Mouse (Mus musculus) forebrain, embryonic 15.5 days (tissue): Measurements from ENCODE around the gene Ajm1. TPM values are rescaled to one million over a fixed set of nuclear protein-coding genes. Genes with fewer than 3 reads are reported as not detected.

Source experiments
- ATAC-seq: fragments of 200-750 bp; cut with Nextera tagmentation; replicated peaks from 2 replicates; pipeline ENCODE4 v1.8.0; 2017; ENCODE audit warnings: mild to moderate bottlenecking, moderate TSS enrichment, moderate library complexity
- H3K27ac ChIP-seq: fragments of 300-500 bp; sonication (generic); replicated peaks from 2 replicates; pipeline ENCODE4 v1.5.1; 2015; ENCODE audit warnings: mild to moderate bottlenecking, inconsistent platforms
- H3K27me3 ChIP-seq: fragments of 300-500 bp; sonication (generic); 2 replicates; pipeline ENCODE4 v1.6.1; 2015; ENCODE audit warnings: inconsistent platforms
- H3K36me3 ChIP-seq: fragments of 300-500 bp; sonication (generic); 2 replicates; pipeline ENCODE4 v1.6.1; 2015; ENCODE audit warnings: mild to moderate bottlenecking, inconsistent platforms
- H3K4me1 ChIP-seq: fragments of 300-500 bp; sonication (generic); 2 replicates; pipeline ENCODE4 v1.6.1; 2015; ENCODE audit warnings: inconsistent platforms
- H3K4me2 ChIP-seq: fragments of 300-500 bp; sonication (generic); replicated peaks from 2 replicates; pipeline ENCODE4 v1.6.1; 2015; ENCODE audit warnings: mild to moderate bottlenecking, inconsistent platforms
- H3K4me3 ChIP-seq: fragments of 300-500 bp; sonication (generic); 2 replicates; pipeline ENCODE4 v1.5.1; 2015; ENCODE audit warnings: mild to moderate bottlenecking, inconsistent platforms
- H3K9ac ChIP-seq: fragments of 300-500 bp; sonication (generic); replicated peaks from 2 replicates; pipeline ENCODE4 v1.6.1; 2015; ENCODE audit warnings: mild to moderate bottlenecking, inconsistent platforms
- H3K9me3 ChIP-seq: fragments of 300-500 bp; sonication (generic); 2 replicates; pipeline ENCODE4 v1.6.1; 2016; ENCODE audit warnings: inconsistent platforms
- WGBS: fragments of 180-500 bp; shearing (Covaris S2); methylation state at CpG from one replicate; pipeline ENCODE4 v1.1.7; 2015; ENCODE audit warnings: mixed read lengths; 5-methylcytosine and 5-hydroxymethylcytosine counted together
- polyA plus RNA-seq: library from polyadenylated mRNA; unstranded; fragments of >200 nt; fragmentation: Nextera tagmentation; extraction: Ambion mirVana; gene quantifications from 2 replicates; pipeline ENCODE4 v1.2.1, GENCODE M21; 2015

Ajm1 gene
- polyA plus RNA-seq, 1 experiment from 2014 or later = 5.9 TPM

DNA sequence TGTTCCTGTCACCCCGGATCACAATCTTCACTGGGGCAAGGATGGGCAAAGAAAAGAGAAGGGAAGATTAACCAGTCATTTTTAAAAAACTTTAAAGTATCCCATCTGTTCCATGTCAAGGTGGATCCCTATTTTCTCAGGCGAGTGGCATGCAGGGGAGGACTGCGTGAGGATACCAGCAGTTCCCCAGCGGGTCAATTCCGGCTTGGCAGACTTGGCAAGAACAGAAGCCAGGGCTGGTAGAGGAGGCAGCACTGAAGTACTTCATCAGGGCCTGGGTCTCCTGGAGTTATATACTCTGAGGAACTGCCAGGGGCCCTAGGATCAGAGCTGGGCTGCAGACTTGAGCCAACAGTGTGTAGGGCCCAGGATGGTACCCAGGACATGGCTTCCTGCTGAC, 21.0 kb upstream of the Ajm1 start:
- Histone ChIP-seq H3K4me1 (peaks cover 16% of the 10 kb centered on the region), H3K27ac (no peak overlapping the region), H3K4me3 (no peak overlapping the region), H3K4me2 (no peak overlapping the region), H3K27me3 (no peaks in the 10 kb centered on the region), H3K9ac (no peak overlapping the region), H3K9me3 (no peaks in the 10 kb centered on the region), H3K36me3 (peaks cover 48% of the 10 kb centered on the region)
- ATAC-seq = no peak
- whole genome bisulfite sequencing = 93% methylated on average over 5 of the region's 5 CpGs

DNA sequence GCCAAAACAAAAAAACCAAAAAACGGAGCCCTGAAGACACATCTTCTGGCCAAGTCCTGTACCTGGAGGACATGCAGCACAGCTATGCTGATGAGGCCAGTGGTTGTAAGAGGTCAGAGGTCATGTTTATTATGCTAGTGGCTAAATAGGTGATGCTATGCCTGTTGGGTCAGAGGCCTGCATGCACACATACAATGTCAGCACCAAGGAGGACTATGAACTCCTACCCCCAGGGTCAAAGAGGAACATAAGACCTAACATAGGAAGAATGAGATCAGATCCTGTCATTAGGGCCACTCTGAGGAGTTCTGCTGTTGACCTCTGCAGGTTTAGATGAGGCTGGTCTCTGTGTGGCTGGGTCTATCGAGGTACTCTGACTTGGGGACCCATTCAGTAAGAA, 18.5 kb upstream of the Ajm1 start:
- 81% methylated on average over 2 of the region's 2 CpGs for WGBS
- Histone ChIP-seq H3K4me3 (no peak overlapping the region), H3K27me3 (no peaks in the 10 kb centered on the region)

DNA sequence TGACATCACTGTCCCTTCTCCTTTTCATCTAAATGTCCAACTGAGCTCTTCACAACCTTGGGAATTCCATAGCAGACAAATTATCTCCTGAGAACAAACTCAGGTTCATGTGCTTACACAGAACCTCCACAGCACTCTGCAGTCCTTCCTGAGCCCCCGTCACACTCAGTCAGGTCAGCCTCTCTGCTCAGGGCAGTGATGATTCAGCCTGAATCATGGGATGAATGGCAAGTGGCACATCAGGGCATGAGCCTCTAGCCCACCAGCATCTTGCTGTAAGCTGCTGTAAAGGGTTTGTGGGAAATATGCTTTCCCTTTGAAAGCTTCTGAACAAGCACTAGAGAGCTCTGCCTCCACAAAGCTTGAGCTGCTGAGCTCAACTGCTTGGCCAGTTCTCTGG, 17.2 kb upstream of the Ajm1 start:
- Histone ChIP-seq H3K27me3 (no peaks in the 10 kb centered on the region), H3K36me3 (peaks cover 81% of the 10 kb centered on the region), H3K4me2 (no peak overlapping the region), H3K9ac (no peak overlapping the region), H3K4me1 (no peaks in the 10 kb centered on the region), H3K9me3 (no peaks in the 10 kb centered on the region), H3K27ac (no peak overlapping the region), H3K4me3 (no peak overlapping the region)
- no peak for ATAC-seq
- 100% methylated on average over 1 of the region's 1 CpGs for WGBS

More for the DNA sequence above, 18.5 kb upstream of the Ajm1 start:
- Histone ChIP-seq H3K36me3 (peaks cover 73% of the 10 kb centered on the region), H3K9ac (no peak overlapping the region), H3K4me1 (no peaks in the 10 kb centered on the region), H3K9me3 (no peaks in the 10 kb centered on the region), H3K4me2 (no peak overlapping the region), H3K27ac (no peak overlapping the region)
- ATAC-seq = no peak

DNA sequence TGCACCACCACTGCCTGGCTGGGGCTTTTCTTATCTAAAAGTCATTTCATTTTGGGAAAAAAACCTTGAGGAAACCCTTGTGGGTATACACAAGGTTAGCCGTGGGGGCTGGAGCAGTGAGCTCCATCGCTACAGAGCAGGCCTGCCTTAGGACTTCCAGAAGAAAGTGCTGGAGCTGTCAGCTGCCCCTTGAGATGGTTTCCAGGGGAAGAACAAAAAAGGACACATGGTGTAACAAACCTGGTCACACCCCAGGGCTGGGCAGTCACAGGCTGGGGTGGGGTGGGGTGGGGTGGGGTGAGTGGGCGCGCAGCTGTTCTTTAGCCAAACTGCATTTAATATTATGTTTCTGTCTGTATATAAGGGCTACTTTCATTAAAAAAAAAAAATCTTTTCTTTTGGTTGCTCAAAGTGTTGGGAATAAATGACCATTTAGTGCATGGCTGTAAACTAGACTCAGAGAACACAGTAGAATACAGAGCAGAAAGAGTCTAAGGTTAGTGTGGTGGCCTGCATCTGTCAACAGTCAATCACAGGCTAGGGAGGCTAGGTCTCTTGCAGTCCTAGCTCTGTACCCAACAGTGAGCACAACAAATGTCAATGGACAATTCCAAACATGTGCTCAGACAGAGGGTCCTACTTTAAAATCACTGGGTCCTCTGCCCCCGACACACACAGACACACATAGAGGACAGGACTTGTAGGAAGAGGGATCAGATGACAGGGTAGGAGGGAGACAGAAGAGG, 15.4 kb upstream of the Ajm1 start:
- Histone ChIP-seq H3K9ac (no peak overlapping the region), H3K36me3 (peaks cover 93% of the 10 kb centered on the region), H3K27ac (no peak overlapping the region), H3K4me1 (no peaks in the 10 kb centered on the region), H3K9me3 (no peaks in the 10 kb centered on the region), H3K27me3 (no peaks in the 10 kb centered on the region), H3K4me2 (no peak overlapping the region), H3K4me3 (no peak overlapping the region)
- WGBS = 94% methylated on average over 5 of the region's 5 CpGs
- no peak for ATAC-seq

DNA sequence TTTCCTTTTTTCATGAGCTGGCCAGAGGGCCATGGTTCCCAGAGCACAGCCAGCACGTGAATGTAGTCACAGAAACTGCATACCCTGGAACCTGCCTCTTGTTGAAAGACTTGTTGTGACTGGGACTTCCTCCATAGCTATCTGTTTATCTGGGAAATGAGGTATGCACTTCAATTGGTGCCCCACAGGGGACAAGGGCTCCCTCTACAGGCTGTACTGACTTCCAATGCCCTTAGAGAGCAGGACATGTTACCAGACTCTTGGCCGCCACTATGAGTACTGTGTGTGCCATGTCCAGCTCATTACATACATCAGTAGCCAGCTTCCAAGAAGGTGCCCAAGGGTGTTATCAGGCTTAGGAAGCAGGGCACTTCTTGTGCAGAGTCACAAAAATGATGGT, 10.3 kb upstream of the Ajm1 start:
- WGBS = 81% methylated on average over 2 of the region's 2 CpGs

DNA sequence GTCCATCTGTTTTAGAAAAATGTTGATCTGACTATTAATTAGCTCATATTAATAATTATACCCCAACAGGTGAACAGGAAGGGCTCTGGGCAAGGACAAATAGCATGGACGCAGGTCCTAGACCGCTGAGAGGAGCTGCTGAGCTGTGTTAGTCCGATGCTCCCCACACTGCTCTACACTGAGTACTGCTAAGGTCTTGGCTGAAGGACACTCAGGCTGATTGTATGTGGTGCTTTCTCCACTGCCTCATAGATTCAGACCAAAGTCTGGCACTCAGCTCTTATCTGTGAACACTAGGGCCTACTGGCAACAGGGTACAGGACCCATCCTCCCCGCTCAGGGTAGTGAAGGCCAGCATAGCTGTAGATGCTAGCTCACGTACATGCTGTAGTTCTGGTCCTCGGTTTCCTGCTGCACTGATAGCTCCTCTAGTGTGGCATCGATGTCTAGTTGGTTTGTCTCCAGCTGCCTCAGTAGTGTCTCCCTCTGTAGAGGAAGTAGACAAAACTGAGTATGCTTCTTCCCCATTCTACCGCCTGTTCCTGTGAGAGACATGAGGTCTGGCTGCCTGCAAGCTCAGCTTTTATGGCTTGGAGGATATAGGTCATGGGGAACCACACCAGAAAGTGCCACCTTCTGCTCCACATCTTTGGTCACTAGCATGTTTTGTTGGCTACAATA, 6.8 kb upstream of the Ajm1 start:
- WGBS = 95% methylated on average over 8 of the region's 8 CpGs
- Histone ChIP-seq H3K4me3 (no peak overlapping the region), H3K9ac (no peak overlapping the region), H3K27ac (no peak overlapping the region), H3K27me3 (no peaks in the 10 kb centered on the region), H3K4me2 (no peak overlapping the region), H3K36me3 (peaks cover 68% of the 10 kb centered on the region), H3K9me3 (no peaks in the 10 kb centered on the region), H3K4me1 (no peaks in the 10 kb centered on the region)
- no peak for ATAC-seq

More for the DNA sequence above, 10.3 kb upstream of the Ajm1 start:
- Histone ChIP-seq H3K9me3 (no peaks in the 10 kb centered on the region), H3K27ac (no peak overlapping the region), H3K4me2 (no peak overlapping the region), H3K36me3 (peaks cover 72% of the 10 kb centered on the region), H3K9ac (no peak overlapping the region), H3K4me1 (no peaks in the 10 kb centered on the region), H3K4me3 (no peak overlapping the region), H3K27me3 (no peaks in the 10 kb centered on the region)
- no peak for ATAC-seq

DNA sequence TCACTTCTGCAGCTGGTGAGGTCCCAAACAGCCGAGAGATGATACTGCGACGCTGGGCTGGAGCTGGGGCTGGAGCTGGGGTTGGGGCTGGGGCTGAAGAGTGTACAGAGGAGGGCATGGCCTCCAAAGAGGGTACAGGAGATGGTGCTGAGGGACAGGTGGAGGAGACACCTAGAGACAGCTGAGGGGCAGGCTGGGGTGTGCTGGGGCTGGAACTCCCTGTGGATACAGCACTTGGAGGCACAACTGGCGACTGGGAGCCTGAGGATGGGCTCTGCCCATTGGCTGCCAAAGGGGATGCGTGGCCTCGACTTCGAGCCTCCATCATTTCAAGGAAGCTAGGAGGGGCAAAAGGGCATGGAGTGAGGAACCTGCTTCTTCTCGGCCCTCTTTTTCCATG, 5.7 kb upstream of the Ajm1 start:
- no peak for ATAC-seq
- Histone ChIP-seq H3K4me3 (no peak overlapping the region), H3K36me3 (peaks cover 60% of the 10 kb centered on the region), H3K9me3 (no peaks in the 10 kb centered on the region), H3K27me3 (no peaks in the 10 kb centered on the region), H3K9ac (no peak overlapping the region), H3K4me1 (peaks cover 5% of the 10 kb centered on the region), H3K27ac (no peak overlapping the region), H3K4me2 (no peak overlapping the region)
- 90% methylated on average over 8 of the region's 8 CpGs for WGBS

DNA sequence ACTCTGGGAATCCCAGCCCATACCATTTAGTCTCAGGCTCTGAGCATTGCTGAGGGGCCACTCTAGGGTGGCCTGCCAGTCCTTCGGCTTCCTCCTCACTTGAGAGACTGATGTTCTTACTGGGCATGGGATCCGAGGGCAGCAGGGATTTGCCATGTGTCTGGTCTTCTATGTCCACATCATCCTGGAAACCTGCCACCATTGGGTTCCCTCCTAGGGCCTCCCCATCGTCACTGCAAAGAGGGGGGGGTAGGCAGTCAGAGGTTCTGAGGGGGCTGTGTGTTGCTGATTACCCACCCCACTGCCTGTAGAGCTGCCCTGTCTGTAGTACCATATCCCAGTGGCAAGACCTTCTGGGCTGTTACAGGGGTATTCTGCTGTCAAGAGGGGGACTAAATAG, 4.0 kb upstream of the Ajm1 start:
- Histone ChIP-seq H3K4me2 (no peak overlapping the region), H3K9me3 (no peaks in the 10 kb centered on the region), H3K9ac (no peak overlapping the region), H3K36me3 (peaks cover 44% of the 10 kb centered on the region), H3K27me3 (peaks cover 6% of the 10 kb centered on the region), H3K4me3 (no peak overlapping the region), H3K27ac (no peak overlapping the region), H3K4me1 (peaks cover 20% of the 10 kb centered on the region)
- WGBS = 89% methylated on average over 3 of the region's 3 CpGs
- ATAC-seq = no peak

DNA sequence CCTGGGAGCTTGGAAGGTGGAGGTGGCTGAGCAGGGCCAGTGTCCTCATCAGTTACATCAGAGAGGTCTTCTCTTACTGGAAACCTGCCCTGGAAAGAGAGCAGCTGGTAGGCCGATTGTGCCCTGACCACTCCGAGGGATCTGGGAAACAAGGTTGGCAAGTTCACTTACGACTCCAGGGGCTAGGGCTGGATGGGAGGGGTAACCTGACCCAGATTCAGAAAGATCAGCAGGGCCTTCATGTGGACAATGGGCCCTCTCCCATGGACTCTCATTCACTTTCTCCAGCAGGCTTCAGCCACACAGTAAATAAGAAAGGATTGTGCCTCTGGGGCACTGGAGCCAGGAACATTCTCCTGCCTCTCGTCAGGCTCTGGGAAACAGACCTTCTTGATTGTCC, 3.3 kb upstream of the Ajm1 start:
- Histone ChIP-seq H3K9ac (no peak overlapping the region), H3K4me3 (no peak overlapping the region), H3K4me1 (peaks cover 27% of the 10 kb centered on the region), H3K4me2 (no peak overlapping the region), H3K36me3 (peaks cover 36% of the 10 kb centered on the region), H3K27me3 (peaks cover 14% of the 10 kb centered on the region), H3K27ac (no peak overlapping the region), H3K9me3 (no peaks in the 10 kb centered on the region)
- no peak for ATAC-seq
- WGBS = 88% methylated on average over 4 of the region's 4 CpGs

DNA sequence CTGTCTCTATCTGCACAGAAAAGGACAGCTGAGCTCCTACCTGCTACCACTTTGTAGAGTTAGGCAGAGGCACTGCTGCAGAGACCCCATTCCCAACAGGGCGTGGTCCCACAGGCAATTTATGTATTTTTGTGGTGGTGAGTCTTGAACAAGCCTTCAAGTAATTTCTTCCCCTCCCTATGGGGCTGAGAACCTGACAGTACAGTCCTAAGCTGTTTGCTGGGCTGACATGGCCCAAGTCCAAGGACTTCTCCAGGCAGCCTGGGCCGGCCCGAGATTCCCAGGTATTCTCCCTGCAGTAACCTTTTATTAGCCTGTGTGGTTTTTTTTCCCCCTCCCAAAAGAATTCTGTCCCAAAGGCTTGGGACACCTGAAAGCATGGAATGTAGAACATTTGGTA, 2.6 kb upstream of the Ajm1 start:
- Histone ChIP-seq H3K4me1 (peaks cover 33% of the 10 kb centered on the region), H3K9ac (no peak overlapping the region), H3K4me2 (no peak overlapping the region), H3K4me3 (no peak overlapping the region), H3K9me3 (no peaks in the 10 kb centered on the region), H3K27ac (no peak overlapping the region), H3K27me3 (peaks cover 21% of the 10 kb centered on the region), H3K36me3 (peaks cover 35% of the 10 kb centered on the region)
- WGBS = 94% methylated on average over 3 of the region's 3 CpGs
- no peak for ATAC-seq

DNA sequence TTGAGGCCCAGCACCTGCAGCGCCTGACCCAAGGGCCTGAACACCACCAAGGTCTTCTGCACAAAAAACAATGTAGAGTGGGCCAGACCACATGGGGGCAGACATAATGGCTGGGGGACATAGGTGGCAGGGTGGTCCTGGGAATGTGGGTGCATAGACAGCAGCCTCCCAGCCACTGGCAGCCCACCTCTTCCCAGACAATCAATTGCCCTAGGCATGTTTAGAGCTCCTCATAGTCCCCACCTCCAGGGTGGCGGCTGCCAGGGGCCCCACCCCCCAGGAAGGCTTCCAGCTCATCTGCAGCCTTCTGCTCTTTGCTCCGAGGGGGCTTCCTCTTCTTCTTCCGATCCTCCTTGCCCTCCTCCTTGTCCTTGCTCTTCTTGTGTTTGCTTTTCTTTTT, 2.0 kb upstream of the Ajm1 start:
- 71% methylated on average over 4 of the region's 4 CpGs for WGBS
- ATAC-seq = no peak
- Histone ChIP-seq H3K4me1 (peaks cover 38% of the 10 kb centered on the region), H3K9ac (no peak overlapping the region), H3K27me3 (peaks cover 26% of the 10 kb centered on the region), H3K27ac (no peak overlapping the region), H3K4me2 (no peak overlapping the region), H3K9me3 (no peaks in the 10 kb centered on the region), H3K36me3 (peaks cover 34% of the 10 kb centered on the region), H3K4me3 (no peak overlapping the region)

DNA sequence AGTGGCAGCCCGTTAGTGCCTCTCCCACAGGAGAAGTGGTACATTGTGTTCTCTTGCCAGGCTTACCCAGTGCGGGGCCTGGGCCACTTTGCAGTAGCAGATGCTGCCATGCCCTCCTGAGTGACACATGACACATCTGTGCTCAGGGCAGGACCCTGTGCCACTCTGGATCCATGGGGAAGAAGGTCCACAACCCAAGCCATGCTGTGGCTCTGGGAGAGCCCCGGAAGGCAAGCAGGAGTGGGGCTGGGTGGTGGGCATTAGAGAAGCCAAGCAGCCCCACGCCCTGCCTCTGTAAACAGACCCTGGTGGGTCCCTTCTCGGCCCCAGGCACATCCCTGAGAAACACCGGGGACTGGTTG, 1.5 kb upstream of the Ajm1 start:
- Histone ChIP-seq H3K36me3 (peaks cover 30% of the 10 kb centered on the region), H3K4me1 (peaks cover 43% of the 10 kb centered on the region), H3K9me3 (no peaks in the 10 kb centered on the region), H3K9ac (no peak overlapping the region), H3K4me2 (no peak overlapping the region), H3K27ac (no peak overlapping the region), H3K4me3 (no peak overlapping the region), H3K27me3 (peaks cover 31% of the 10 kb centered on the region)
- 82% methylated on average over 6 of the region's 6 CpGs for WGBS
- ATAC-seq = no peak; the same call in 1 of the 2 replicates
